In genomic region chr3:137418636-137419035, GRCm38 (mm10) we compare ENCODE assay signal across 9 mouse cellular contexts.
DNase-seq lines count a peak whose midpoint lies in the region; ATAC-seq lines count a peak whose summit lies in the region.
"Had no signal": no experiment of that assay in that cellular context is flagged by ENCODE, and none has a peak within 500 bp of the region (broad histone marks: within the 10 kb centered on the region; RNA-seq: fewer than 3 reads in every experiment).

No protein-coding gene starts in this region.

- intact Hi-C loops in left cerebral cortex, postnatal 25 days (cut with DNase I): loop anchor here (5.0 to 10.0 kb wide), 3 partner anchors 421 to 746 kb away; partner anchors contain the start of gene Ppp3ca

- DNase-seq in embryo, embryonic 10 days (ENCODE audit: low spot score): peak; percentile 41
- DNase-seq in embryo, embryonic 9.5 days (ENCODE audit: extremely low spot score): no peak
- DNase-seq in left cerebral cortex, postnatal 25 days (ENCODE audit: low spot score in 2 of 2): peak; percentile 32 to 62
- DNase-seq in left cerebral cortex, adult 18-20 months (ENCODE audit: low spot score in 2 of 2): no peak
- DNase-seq in cerebellum, adult 9-11 months: peak; percentile 34
- DNase-seq in retina, adult 2 months (ENCODE audit: low read depth, low spot score): peak; percentile 11
- no peak for DNase-seq in testis, postnatal 10 days (ENCODE audit: low spot score)
- DNase-seq: thymus, postnatal 36 days had no signal

- no peak for ATAC-seq in activated CD4-positive, CD25-positive, alpha-beta regulatory T cell, adult 4 months

Comparison
In these comparisons a context has a peak if more than half of its experiments do, and no peak if none do; other contexts are left out.
1. DNase-seq: peak in embryo, embryonic 10 days (single experiment), left cerebral cortex, postnatal 25 days (2 of 2), cerebellum, adult 9-11 months (single experiment) and retina, adult 2 months (single experiment); none in embryo, embryonic 9.5 days (single experiment), left cerebral cortex, adult 18-20 months (0 of 2) and testis, postnatal 10 days (single experiment).